Mouse (Mus musculus): ENCODE measurements around the gene Anapc11. TPM values are rescaled to one million over a fixed set of nuclear protein-coding genes. Genes with fewer than 3 reads are reported as not detected.
A peak's percentile ranks its signal among the peaks of the same experiment; 100 is the strongest.

Anapc11 gene
- total and polyA plus RNA-seq, 2 experiments from 2014 or later: 58.4 to 193 TPM

- no peak overlapping the region; the same call in 1 of the 2 replicates for H3K27ac ChIP-seq (ENCODE audit: low read depth, low read length)
- no peak for TF ChIP-seq CTCF (IDR thresholded peaks at IDR 0.05)
- peaks cover 25% of the 10 kb centered on the region for H3K36me3 ChIP-seq (ENCODE audit: insufficient read depth, low read length)
- H3K9ac ChIP-seq (replicated peaks; ENCODE audit: low read length, poor library complexity, severe bottlenecking): peak overlapping the region; percentile 39; the same call in 1 of the 2 replicates
- no peaks in the 10 kb centered on the region for H3K9me3 ChIP-seq (ENCODE audit: low read length)
- 37% methylated on average over 5 of the region's 5 CpGs for WGBS
- H3K4me2 ChIP-seq (ENCODE audit: low read depth, low read length, poor library complexity, severe bottlenecking): no peak overlapping the region
- ATAC-seq (ENCODE audit: low FRiP score) (no peak), DNase-seq (ENCODE audit: low spot score) (no peak)
- no peaks in the 10 kb centered on the region for H3K27me3 ChIP-seq (ENCODE audit: insufficient read depth, low read length)
- peaks cover 5% of the 10 kb centered on the region for H3K4me1 ChIP-seq (ENCODE audit: insufficient read depth, low read length)
- H3K4me3 ChIP-seq (ENCODE audit: low read depth, low read length): no peak overlapping the region
Measured at GRCm38 (mm10) chr11:120630401-120630871, 32.2 kb downstream of the Anapc11 start.

- Histone ChIP-seq H3K27ac (ENCODE audit: low read depth, low read length) (no peak overlapping the region; the same call in 1 of the 2 replicates), H3K9ac (replicated peaks; ENCODE audit: low read length, poor library complexity, severe bottlenecking) (peak overlapping the region; percentile 39; the same call in 1 of the 2 replicates), H3K4me3 (ENCODE audit: low read depth, low read length) (0 out of 2 replicates have a peak overlapping the region, but pooled peaks have one; percentile 89), H3K4me1 (ENCODE audit: insufficient read depth, low read length) (peaks cover 5% of the 10 kb centered on the region), H3K4me2 (ENCODE audit: low read depth, low read length, poor library complexity, severe bottlenecking) (peak overlapping the region; percentile 96; the same call in 1 of the 2 replicates), H3K36me3 (ENCODE audit: insufficient read depth, low read length) (peaks cover 25% of the 10 kb centered on the region), H3K9me3 (ENCODE audit: low read length) (no peaks in the 10 kb centered on the region), H3K27me3 (ENCODE audit: insufficient read depth, low read length) (no peaks in the 10 kb centered on the region)
- DNase-seq (ENCODE audit: low spot score): no peak
- TF ChIP-seq CTCF (IDR thresholded peaks at IDR 0.05): no peak
- WGBS: 41% methylated on average over 7 of the region's 7 CpGs
- no peak for ATAC-seq (ENCODE audit: low FRiP score)
Measured at GRCm38 (mm10) chr11:120630881-120631725, 32.9 kb downstream of the Anapc11 start.

- H3K9me3 ChIP-seq (ENCODE audit: low read length): no peaks in the 10 kb centered on the region
- TF ChIP-seq CTCF (IDR thresholded peaks at IDR 0.05): no peak
- peaks cover 5% of the 10 kb centered on the region for H3K4me1 ChIP-seq (ENCODE audit: insufficient read depth, low read length)
- WGBS: 67% methylated on average over 4 of the region's 4 CpGs
- peaks cover 25% of the 10 kb centered on the region for H3K36me3 ChIP-seq (ENCODE audit: insufficient read depth, low read length)
- H3K27ac ChIP-seq (ENCODE audit: low read depth, low read length): peak overlapping the region; percentile 91; the same call in 1 of the 2 replicates
- no peaks in the 10 kb centered on the region for H3K27me3 ChIP-seq (ENCODE audit: insufficient read depth, low read length)
- H3K9ac ChIP-seq (replicated peaks; ENCODE audit: low read length, poor library complexity, severe bottlenecking): peak overlapping the region; percentile 83
- DNase-seq (ENCODE audit: low spot score) (no peak), ATAC-seq (ENCODE audit: low FRiP score) (no peak)
- peak overlapping the region; percentile 96 for H3K4me2 ChIP-seq (ENCODE audit: low read depth, low read length, poor library complexity, severe bottlenecking)
- H3K4me3 ChIP-seq (ENCODE audit: low read depth, low read length): peak overlapping the region; percentile 89
Measured at GRCm38 (mm10) chr11:120631726-120632448, 33.7 kb downstream of the Anapc11 start.

- no peak for TF ChIP-seq CTCF (IDR thresholded peaks at IDR 0.05)
- peak overlapping the region; percentile 89 for H3K4me3 ChIP-seq (ENCODE audit: low read depth, low read length)
- H3K27me3 ChIP-seq (ENCODE audit: insufficient read depth, low read length): no peaks in the 10 kb centered on the region
- H3K9ac ChIP-seq (replicated peaks; ENCODE audit: low read length, poor library complexity, severe bottlenecking): peak overlapping the region; percentile 83
- ATAC-seq (ENCODE audit: low FRiP score): peak; percentile 79
- peak; percentile 64 for DNase-seq (ENCODE audit: low spot score)
- peak overlapping the region; percentile 96 for H3K4me2 ChIP-seq (ENCODE audit: low read depth, low read length, poor library complexity, severe bottlenecking)
- H3K36me3 ChIP-seq (ENCODE audit: insufficient read depth, low read length): peaks cover 17% of the 10 kb centered on the region
- H3K27ac ChIP-seq (ENCODE audit: low read depth, low read length): peak overlapping the region; percentile 91
- H3K9me3 ChIP-seq (ENCODE audit: low read length): no peaks in the 10 kb centered on the region
- under 1% methylated on average over 96 of the region's 116 CpGs for WGBS
- peaks cover 5% of the 10 kb centered on the region for H3K4me1 ChIP-seq (ENCODE audit: insufficient read depth, low read length)
Measured at GRCm38 (mm10) chr11:120632559-120633519, 34.6 kb downstream of the Anapc11 start.
